Mouse (Mus musculus) mature B cell (primary cell): ENCODE measurements around the gene Oscar.

Source experiments
- in situ Hi-C: fragments of 300-500 bp; cut with MboI; formaldehyde crosslinking; loops from 2 replicates; pipeline ENCODE4 v1.14.3; 2019

Oscar gene

DNA sequence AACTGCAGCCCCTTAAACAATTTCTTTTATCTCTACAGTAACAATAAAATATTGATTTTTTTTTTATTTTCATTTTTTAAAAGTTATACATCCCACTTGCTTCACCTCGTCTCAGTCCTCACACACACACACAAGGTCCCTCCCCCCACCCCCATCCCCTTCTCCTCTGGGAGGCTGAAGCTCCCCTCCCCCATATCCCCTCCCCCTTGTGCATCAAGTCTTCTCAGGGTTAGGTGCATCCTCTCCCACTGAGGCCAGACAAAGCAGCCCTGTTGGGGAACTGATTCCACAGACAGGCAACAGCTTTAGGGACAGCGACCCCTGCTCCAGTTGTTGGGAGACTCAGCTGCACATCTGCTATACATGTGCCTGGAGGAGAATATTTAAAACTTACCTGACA lies 48.6 kb downstream of the Oscar start:
- in situ Hi-C loops = no loop called here
